Comparison of ENCODE assay signal across 9 mouse cellular contexts in the genomic region with DNA sequence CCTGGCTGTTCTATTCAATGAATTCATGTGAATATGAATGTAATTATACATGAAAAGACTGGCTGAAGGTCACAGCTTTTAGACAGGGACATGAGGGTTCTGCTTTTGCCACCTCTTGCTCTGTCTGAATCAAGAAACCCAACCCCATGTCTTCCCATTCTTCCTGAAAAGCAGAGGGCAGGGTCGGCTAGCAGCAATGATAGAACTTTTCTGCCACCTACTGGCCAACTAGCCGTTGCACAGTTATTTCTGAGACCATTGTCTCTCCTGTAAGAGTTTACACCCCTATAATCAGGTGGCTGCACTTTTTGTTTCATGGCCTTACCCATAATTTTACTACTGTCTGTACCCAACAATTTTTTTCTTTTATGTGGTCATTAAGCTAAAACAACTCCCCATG. TPM values are rescaled to one million over a fixed set of nuclear protein-coding genes. Genes with fewer than 3 reads are reported as not detected.
DNase-seq lines count a peak whose midpoint lies in the region; ATAC-seq and TF ChIP-seq lines count a peak whose summit lies in the region.
"Had no signal": no experiment of that assay in that cellular context is flagged by ENCODE, and none has a peak within 500 bp of the region (broad histone marks: within the 10 kb centered on the region; RNA-seq: fewer than 3 reads in every experiment).

No protein-coding gene starts in this region.

- H3K4me3 ChIP-seq in forebrain, embryonic 16.5 days (replicated peaks; ENCODE audit: low read length) = no peak overlapping the region
- no peak overlapping the region for H3K4me3 ChIP-seq in midbrain, postnatal 0 days (ENCODE audit: low read depth, low read length)
- H3K4me3 ChIP-seq: lung, embryonic 15.5 days had no signal

- WGBS in forebrain, embryonic 16.5 days = 9% methylated on average over 2 of the region's 2 CpGs
- 7% methylated on average over 2 of the region's 2 CpGs for WGBS in midbrain, postnatal 0 days

- H3K27ac ChIP-seq in forebrain, embryonic 16.5 days (ENCODE audit: low read length) = no peak overlapping the region
- no peak overlapping the region for H3K27ac ChIP-seq in midbrain, postnatal 0 days (ENCODE audit: low read depth, low read length)
- H3K27ac ChIP-seq: lung, embryonic 15.5 days had no signal

- TF ChIP-seq CTCF in midbrain, postnatal 0 days (IDR thresholded peaks at IDR 0.05) = peak; percentile 82

- peak; percentile 64; the same call in 1 of the 2 replicates for ATAC-seq in forebrain, embryonic 16.5 days
- peak; percentile 59; the same call in 1 of the 2 replicates for ATAC-seq in midbrain, postnatal 0 days (ENCODE audit: low FRiP score)
- no peak for ATAC-seq in inflammation-experienced regulatory T-cells, adult 6 months

- H3K36me3 ChIP-seq in forebrain, embryonic 16.5 days (ENCODE audit: control insufficient read depth, insufficient read depth) = no peaks in the 10 kb centered on the region
- H3K36me3 ChIP-seq in midbrain, postnatal 0 days (ENCODE audit: insufficient read depth, low read length) = no peaks in the 10 kb centered on the region
- H3K36me3 ChIP-seq: lung, embryonic 15.5 days had no signal

- 0 out of 2 replicates have a peak, but pooled peaks cover 2% of the 10 kb centered on the region for H3K4me1 ChIP-seq in forebrain, embryonic 16.5 days (replicated peaks; ENCODE audit: control insufficient read depth, insufficient read depth, low read length)
- no peaks in the 10 kb centered on the region for H3K4me1 ChIP-seq in midbrain, postnatal 0 days (ENCODE audit: insufficient read depth, low read length)
- H3K4me1 ChIP-seq: lung, embryonic 15.5 days had no signal

- H3K4me2 ChIP-seq in forebrain, embryonic 16.5 days (ENCODE audit: low read length) = no peak overlapping the region
- H3K4me2 ChIP-seq in midbrain, postnatal 0 days (ENCODE audit: low read depth, low read length, poor library complexity, severe bottlenecking) = no peak overlapping the region
- H3K4me2 ChIP-seq: lung, embryonic 15.5 days had no signal

- H3K9ac ChIP-seq in forebrain, embryonic 16.5 days (replicated peaks; ENCODE audit: low read depth, low read length) = no peak overlapping the region
- no peak overlapping the region for H3K9ac ChIP-seq in midbrain, postnatal 0 days (replicated peaks; ENCODE audit: low read length, poor library complexity, severe bottlenecking)
- H3K9ac ChIP-seq: lung, embryonic 15.5 days had no signal

- peak; percentile 38 to 86 for DNase-seq in adrenal gland, adult (ENCODE audit: inconsistent age in 2 of 2, low spot score in 1 of 2)
- no peak for DNase-seq in adrenal gland, adult 8-10 months
- peak; percentile 39 to 52 for DNase-seq in right cerebral cortex, postnatal 10 days (ENCODE audit: low spot score in 2 of 2)
- no peak for DNase-seq in right cerebral cortex, postnatal 36 days (ENCODE audit: low spot score in 2 of 2)
- peak; percentile 25 for DNase-seq in layer of hippocampus, adult 9-10 months (ENCODE audit: low spot score)
- DNase-seq in midbrain, postnatal 0 days (ENCODE audit: low spot score) = peak; percentile 76

- H3K9me3 ChIP-seq in forebrain, embryonic 16.5 days (ENCODE audit: control insufficient read depth, low read length) = peaks cover 6% of the 10 kb centered on the region; the same call in 1 of the 2 replicates
- H3K9me3 ChIP-seq in midbrain, postnatal 0 days (ENCODE audit: low read length) = 0 out of 2 replicates have a peak, but pooled peaks cover 5% of the 10 kb centered on the region
- H3K9me3 ChIP-seq: lung, embryonic 15.5 days had no signal

- no peaks in the 10 kb centered on the region for H3K27me3 ChIP-seq in forebrain, embryonic 16.5 days (replicated peaks; ENCODE audit: control insufficient read depth, insufficient read depth, low read length)
- no peaks in the 10 kb centered on the region for H3K27me3 ChIP-seq in midbrain, postnatal 0 days (ENCODE audit: insufficient read depth, low read length)
- H3K27me3 ChIP-seq: lung, embryonic 15.5 days had no signal

RNA-seq across cellular contexts. Expression of a gene that starts 5.6 kb away (rescaled TPM):
- 1 to 10 TPM; 1.7 to 2.0 (median 1.8) TPM for total RNA-seq in adrenal gland, adult 8-10 months (2022)
- 5.1 and 14.1 TPM in 2 replicates for polyA plus RNA-seq in forebrain, embryonic 16.5 days (2015; fragmentation: Nextera tagmentation; extraction: Ambion mirVana)
- total RNA-seq in midbrain, postnatal 0 days (2014; rRNA removed) = 22.1 and 26.5 TPM in 2 replicates
- 19.3 and 25.4 TPM in 2 replicates for polyA plus RNA-seq in midbrain, postnatal 0 days (2015; fragmentation: Nextera tagmentation; extraction: Ambion mirVana)
- polyA plus RNA-seq in inflammation-experienced regulatory T-cells, adult 6 months (2017; shearing (Covaris generic)) = not detected

RNA-seq across cellular contexts. Expression of a gene that starts 36.0 kb away (rescaled TPM):
- 10 to 100 TPM; 77.2 to 92.4 (median 89.0) TPM for total RNA-seq in adrenal gland, adult 8-10 months (2022)
- 349 and 529 TPM in 2 replicates for polyA plus RNA-seq in forebrain, embryonic 16.5 days (2015; fragmentation: Nextera tagmentation; extraction: Ambion mirVana)
- total RNA-seq in midbrain, postnatal 0 days (2014; rRNA removed) = 479 and 494 TPM in 2 replicates
- polyA plus RNA-seq in midbrain, postnatal 0 days (2015; fragmentation: Nextera tagmentation; extraction: Ambion mirVana) = 861 and 877 TPM in 2 replicates
- polyA plus RNA-seq in inflammation-experienced regulatory T-cells, adult 6 months (2017; shearing (Covaris generic)) = not detected

RNA-seq across cellular contexts. Expression of a gene that starts 37.5 kb away (rescaled TPM):
- total RNA-seq in adrenal gland, adult 8-10 months (2022) = 1 to 10 TPM; 1.3 to 2.6 (median 1.8) TPM
- polyA plus RNA-seq in forebrain, embryonic 16.5 days (2015; fragmentation: Nextera tagmentation; extraction: Ambion mirVana) = 23.4 and 26.4 TPM in 2 replicates
- 39.5 and 42.4 TPM in 2 replicates for total RNA-seq in midbrain, postnatal 0 days (2014; rRNA removed)
- 30.9 and 31.5 TPM in 2 replicates for polyA plus RNA-seq in midbrain, postnatal 0 days (2015; fragmentation: Nextera tagmentation; extraction: Ambion mirVana)
- polyA plus RNA-seq in inflammation-experienced regulatory T-cells, adult 6 months (2017; shearing (Covaris generic)) = not detected

Comparison
In these comparisons a context has a peak if more than half of its experiments do, and no peak if none do; other contexts are left out.
1. DNase-seq: peak in adrenal gland, adult (2 of 2), right cerebral cortex, postnatal 10 days (2 of 2), layer of hippocampus, adult 9-10 months (single experiment) and midbrain, postnatal 0 days (single experiment); none in adrenal gland, adult 8-10 months (single experiment) and right cerebral cortex, postnatal 36 days (0 of 2).
2. RNA of a gene that starts 36.0 kb away (polyA plus RNA-seq): 861 to 877 TPM in midbrain, postnatal 0 days and 349 to 529 TPM in forebrain, embryonic 16.5 days; not detected in inflammation-experienced regulatory T-cells, adult 6 months; every median in the first group is over 100 times any median in the second.
3. RNA of a gene that starts 37.5 kb away (polyA plus RNA-seq): 30.9 to 31.5 TPM in midbrain, postnatal 0 days and 23.4 to 26.4 TPM in forebrain, embryonic 16.5 days; not detected in inflammation-experienced regulatory T-cells, adult 6 months; every median in the first group is over 10 times any median in the second.